Mouse (Mus musculus) lung, postnatal 0 days (tissue): Measurements from ENCODE around the gene Ctrc.

Source experiments
- CTCF ChIP-seq: IDR thresholded peaks from 2 replicates; pipeline ENCODE4 v1.5.1; 2016; ENCODE audit warnings: antibody characterized with exemption, mild to moderate bottlenecking
- EP300 ChIP-seq: IDR thresholded peaks from 2 replicates; pipeline ENCODE4 v1.6.1; 2016; ENCODE audit warnings: antibody characterized with exemption, mild to moderate bottlenecking, control low read depth

DNA sequence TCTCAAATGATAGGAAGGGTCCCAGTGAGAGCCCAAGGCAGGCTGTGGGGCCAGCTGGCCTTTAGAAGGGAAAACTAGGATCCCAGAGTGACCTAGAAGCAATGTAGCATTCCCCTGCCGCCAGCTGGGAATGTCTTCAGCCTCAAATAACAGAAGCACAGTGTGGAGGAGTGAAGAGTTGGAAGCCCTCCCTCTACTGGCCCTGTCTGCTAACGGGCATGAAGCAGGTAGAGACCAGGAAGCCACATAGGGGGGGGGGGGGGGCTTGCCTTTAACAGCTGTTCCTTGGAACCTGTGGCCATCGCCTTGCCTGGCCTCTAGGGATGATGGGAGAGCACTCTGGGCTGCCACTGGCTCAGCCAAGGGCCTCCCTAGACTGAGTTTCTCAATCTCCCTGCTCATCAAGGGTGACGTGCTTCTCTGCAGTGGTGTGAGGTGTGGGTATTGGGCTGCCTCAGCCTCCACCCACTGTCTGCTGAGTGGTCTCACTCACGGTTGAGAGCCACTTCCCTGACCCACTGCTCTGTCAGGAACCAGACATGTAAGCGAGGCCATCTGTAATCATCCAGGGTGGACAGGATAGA is 40.3 kb upstream of the Ctrc start:
- TF ChIP-seq EP300 = no peak
- no peak for TF ChIP-seq CTCF
